Mouse (Mus musculus) fibroblast of lung, adult 2 months (primary cell): ENCODE results near the gene Grk5.
"Not testable (repeated sequence)": the region's sequence is repeated elsewhere in the genome, so short reads cannot be mapped to it uniquely, and the experiment has no call there.

ENCODE experiments used
- DNase-seq: peaks from one replicate; pipeline ENCODE4 v3.0.0-alpha.2; 2011; ENCODE audit warnings: low read depth

Grk5 gene

DNA sequence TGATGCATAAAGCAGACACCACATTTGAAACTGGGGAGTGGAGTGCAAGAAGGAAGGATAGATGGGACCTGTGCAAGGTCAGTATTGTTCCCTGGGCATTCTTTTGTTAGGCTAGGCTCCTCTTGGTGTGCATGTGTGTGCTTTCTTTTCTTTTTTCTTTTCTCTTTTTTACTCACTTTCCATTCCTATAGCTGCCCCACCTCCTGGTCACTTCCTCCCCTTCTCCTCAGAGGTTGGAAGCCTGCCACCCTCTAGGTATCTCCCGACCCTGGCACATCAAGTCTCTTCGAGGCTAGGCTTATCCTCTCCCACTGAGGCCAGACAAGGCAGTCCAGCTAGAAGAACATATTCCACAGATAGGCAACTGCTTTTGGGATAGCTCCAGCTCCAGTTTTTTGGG, 22.1 kb downstream of the Grk5 start:
- no peak for DNase-seq

- no peak for DNase-seq
Observed at GRCm38 (mm10) chr19:60915236-60915635, 25.7 kb downstream of the Grk5 start.

DNA sequence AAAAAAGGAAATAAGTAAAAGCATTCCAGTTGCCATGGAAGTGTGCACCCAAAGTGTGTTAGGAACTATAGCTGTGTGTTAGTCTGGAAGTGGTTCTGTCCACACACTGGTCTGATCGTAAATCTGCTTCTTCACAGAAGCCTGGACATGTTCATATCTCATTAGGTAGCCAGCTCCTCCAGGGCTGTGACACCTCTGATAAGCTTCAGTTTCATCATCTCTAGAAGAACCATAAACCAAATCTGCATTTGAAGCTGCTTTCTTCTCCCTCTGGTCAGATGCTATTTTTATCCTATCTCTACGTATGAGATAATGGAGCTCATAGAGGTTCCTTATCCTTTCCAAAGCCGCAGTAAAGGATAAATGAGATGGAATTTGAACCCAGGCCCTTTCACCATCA, 26.3 kb downstream of the Grk5 start:
- DNase-seq: no peak

DNA sequence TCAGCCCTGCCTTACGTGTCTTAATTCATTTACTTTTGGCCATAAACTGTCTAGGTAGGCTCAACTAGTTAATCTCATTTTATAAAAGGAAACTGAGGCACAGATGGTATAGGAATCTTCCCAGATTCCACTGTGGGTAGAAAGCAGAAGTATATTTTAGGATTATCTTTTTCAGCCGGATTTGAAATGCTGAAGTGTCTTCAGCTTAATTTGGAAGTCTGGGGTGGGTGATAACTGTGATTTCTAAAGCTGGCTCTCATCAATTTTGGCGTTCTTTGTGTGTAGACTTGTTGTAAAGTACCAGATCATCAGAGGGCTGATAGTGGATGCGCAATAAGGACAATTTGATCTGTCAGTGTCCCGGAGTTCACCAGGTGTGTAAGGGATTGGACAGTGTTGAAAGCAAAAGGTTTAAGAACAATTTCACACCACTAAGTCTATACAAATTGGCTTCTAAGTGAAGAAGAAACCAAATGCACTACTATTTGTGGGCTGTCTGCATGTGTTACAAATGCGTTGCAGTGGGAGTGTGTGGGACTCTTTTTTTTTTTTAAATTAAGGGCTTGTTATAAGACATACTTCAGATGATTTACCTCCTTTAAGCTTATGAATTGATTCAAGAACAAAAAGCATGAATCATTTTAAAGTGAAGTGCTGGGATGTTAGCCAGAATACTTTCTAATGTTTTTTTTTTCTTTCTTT, 27.5 kb downstream of the Grk5 start:
- no peak for DNase-seq

GRCm38 (mm10) chr19:60924534-60924933, 35.0 kb downstream of the Grk5 start:
- not testable (repeated sequence) for DNase-seq

DNA sequence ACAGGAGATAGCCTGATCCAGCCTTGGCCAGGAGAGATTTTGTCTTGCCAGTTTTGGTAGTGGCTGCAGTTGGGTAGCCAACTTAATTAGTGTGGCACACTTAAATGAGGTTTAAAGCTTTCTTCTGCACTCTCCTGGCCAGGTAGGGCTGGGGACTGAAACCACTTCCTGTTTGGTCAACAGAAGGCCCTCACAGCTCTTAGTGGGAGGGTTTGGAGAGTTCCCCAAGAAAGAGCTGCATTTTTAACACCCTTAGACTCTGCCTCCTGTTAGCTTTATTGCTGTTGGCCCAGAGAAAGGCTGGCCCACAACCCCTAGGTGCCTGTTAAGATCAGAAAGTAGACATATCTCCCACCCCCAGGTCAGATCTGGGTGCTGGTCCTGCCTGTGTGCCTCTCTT, 45.5 kb downstream of the Grk5 start:
- DNase-seq: no peak

DNA sequence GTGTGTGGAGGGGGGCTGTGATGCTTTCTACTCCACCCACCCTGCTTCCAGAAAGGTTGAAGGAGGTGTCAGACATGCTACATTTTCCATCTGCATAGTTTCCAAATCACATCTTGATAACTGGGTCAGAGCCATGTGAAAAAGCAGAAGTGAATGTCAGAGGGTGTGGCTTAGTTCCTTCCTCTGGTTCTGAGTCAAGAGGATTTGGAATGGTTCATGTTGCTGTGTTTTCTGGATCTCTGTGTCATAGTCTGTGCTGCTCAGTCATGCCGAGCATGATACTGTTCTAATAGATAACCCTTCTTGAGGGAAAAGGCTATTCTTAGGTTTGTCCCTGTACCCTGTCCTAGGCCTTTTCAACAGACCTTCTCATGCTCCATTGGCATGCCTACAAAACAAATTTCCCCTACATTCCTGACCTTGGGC, 50.4 kb downstream of the Grk5 start:
- peak; percentile 70 for DNase-seq

DNA sequence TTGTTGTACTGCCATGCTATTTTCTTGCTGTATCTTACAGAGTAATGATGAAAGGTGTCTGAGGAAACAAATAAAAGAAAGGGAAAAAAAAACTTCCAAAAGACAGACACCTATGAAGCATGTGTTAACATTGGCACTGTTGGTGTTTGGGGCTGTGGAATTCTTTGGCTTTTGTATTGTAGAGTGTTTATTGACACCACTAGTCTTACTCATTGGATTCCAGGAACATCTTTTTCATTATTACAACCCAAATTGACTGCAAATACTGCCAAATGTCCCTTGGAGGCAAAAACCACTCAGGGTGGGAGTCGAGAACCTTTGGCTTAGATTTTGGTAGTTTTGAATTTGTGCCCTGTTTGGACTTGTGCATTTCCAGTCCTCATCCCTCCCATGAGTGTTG, 51.3 kb downstream of the Grk5 start:
- no peak for DNase-seq

GRCm38 (mm10) chr19:60945801-60946311, 56.3 kb downstream of the Grk5 start:
- peak; percentile 59 for DNase-seq

GRCm38 (mm10) chr19:60946656-60947055, 57.1 kb downstream of the Grk5 start:
- peak; percentile 71 for DNase-seq

- DNase-seq: no peak
Observed at GRCm38 (mm10) chr19:60948996-60949395, 59.4 kb downstream of the Grk5 start.

DNA sequence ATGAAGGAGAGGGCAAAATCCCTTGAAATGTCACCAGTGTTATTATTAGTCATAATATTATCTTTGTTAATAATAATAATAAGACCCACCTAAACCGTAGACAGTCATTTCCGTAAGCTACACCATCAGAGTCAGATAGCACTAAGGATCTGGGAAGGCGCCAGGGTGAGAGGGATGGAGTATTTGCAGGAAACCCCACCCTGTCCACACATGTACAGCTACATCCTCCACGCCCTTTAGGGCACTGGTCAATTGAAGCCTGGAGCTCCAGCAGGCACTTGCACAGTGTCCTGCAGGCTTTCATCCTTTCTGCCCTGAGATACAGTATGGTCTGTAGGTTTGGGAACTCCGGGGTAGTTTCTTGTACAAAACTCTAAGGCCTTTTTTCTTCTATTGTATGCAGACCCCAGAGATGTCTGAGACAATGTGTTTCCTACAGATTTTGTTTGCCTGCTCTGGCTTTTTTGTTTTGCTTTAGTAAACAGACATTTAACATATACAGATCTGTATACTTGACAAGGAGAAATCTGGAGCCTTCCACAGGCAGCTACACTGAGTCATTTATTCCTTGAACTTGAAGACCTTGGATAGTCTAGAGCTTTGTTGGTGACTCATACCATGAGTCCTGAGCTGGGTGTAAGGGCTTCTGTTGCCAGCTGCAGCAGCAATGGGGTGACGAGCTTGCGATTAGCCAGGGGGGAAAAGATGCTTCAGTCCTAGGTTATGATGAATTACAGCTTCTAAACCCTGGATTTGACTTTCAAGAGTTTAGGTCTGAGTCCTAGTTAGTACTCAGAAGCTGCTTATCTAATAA, 60.7 kb downstream of the Grk5 start:
- DNase-seq: peak; percentile 54

DNA sequence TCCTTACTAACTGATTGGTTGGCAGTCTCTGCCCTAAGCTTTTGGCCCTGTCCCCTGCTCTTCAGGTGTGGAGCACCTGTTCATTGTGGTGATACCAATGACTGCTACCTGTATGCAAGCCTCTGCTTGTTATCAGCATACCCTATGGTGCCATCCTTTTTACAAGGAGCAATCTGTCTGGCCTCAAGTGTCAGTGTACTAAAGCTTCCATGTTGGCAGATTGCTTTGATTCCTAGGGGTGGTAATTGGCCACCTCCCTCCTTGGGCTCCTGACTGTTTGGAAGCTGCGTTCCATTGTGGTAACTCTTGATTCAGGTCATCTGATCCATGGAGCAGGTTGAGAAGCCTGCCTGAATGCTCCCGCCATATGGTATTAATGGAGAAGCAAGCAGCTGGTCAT, 65.6 kb downstream of the Grk5 start:
- no peak for DNase-seq

GRCm38 (mm10) chr19:60955712-60956111, 66.2 kb downstream of the Grk5 start:
- DNase-seq: no peak

- DNase-seq: no peak
Observed at GRCm38 (mm10) chr19:60956198-60956750, 66.7 kb downstream of the Grk5 start.

DNA sequence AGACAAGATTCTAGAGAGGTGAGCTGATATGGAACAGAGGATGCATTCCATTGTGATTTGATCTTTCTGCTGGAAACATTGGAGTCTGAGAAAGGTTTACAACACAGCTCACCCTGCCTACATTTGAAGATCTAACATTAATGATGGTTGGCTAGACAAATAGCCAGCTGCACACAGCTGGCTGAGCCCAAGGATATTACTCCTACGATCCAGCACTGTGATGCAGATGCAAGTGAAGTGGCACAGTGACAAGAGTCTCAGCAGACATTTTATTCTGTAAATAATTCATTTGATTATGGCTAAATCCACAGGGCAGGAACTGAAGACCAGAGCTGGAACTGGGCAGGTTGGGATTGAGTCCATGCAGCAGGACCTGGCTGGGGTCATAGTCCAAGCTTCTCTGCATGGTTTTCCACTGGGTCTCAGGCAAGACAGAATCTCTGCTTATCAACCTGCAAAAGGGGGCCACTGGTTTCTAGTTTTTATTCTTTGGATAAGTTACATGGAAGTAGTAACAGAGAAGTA, 70.2 kb downstream of the Grk5 start:
- no peak for DNase-seq

- DNase-seq: no peak
Observed at GRCm38 (mm10) chr19:60962358-60963061, 73.0 kb downstream of the Grk5 start.

DNA sequence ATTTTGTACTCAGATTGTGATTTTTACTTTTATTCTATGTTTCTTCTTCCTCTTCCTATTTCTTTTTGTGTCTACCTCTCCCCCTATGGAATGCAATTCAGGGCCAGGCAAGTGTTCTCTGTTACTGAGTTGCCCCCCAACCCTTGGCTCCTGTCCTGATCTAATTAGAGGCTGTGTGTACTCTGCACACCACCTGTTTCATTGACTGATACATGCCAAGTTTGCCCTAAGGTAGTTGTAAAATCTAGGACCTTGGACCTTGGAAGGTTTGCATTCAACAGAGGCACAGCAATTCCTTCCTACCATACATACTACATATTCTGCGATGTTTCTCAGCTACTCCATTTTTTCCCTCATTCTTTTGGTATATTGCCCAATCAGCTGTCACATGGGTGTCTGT, 78.4 kb downstream of the Grk5 start:
- DNase-seq: no peak

GRCm38 (mm10) chr19:60970406-60970805, 80.9 kb downstream of the Grk5 start:
- no peak for DNase-seq

- DNase-seq: no peak
Observed at GRCm38 (mm10) chr19:60971598-60971997, 82.0 kb downstream of the Grk5 start.

DNA sequence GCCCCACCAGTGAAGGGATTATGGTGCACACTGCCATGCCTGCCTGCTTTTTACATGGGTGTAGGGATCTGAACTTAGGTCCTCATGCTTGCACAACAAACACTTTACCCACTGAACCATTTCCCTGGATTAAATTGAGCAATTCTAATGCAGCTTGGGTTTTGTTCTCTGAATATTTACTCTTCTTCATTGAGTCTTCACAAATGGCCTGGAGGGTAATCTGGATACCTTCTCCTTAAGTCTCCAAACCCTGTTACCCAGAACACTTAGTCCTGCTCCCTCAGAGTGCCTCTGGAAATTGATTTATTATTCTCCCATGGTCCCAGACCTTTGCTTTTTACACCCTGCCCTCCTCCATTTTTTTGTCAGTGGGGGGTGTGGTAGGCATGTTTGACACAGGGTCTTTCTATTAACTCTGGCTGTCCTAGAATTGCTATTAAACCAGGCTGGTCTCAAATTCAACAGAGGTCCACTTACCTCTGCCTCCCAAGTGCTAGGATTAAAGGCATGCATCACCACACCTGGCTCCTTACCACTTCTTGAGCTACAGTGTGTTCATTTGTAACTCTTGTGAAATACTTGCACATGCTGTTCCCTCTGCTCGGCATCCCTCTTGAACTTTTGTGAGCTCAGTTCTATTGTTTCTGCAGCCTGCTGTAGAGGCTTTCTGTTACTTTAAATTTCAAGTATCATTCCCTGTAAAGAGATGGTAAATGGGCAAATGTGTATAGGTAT, 82.9 kb downstream of the Grk5 start:
- no peak for DNase-seq
